Mouse (Mus musculus): ENCODE results near the gene Fut8.

- TF ChIP-seq MAX (IDR thresholded peaks at IDR 0.05; ENCODE audit: low read depth) (no peak), POLR2A (IDR thresholded peaks at IDR 0.05; ENCODE audit: insufficient read length, low read depth) (no peak), REST (IDR thresholded peaks at IDR 0.05; ENCODE audit: insufficient read depth, insufficient read length) (no peak), POLR2AphosphoS2 (IDR thresholded peaks at IDR 0.05; ENCODE audit: insufficient read length, low read depth) (no peak), TCF12 (IDR thresholded peaks at IDR 0.05; ENCODE audit: insufficient read depth, poor library complexity, severe bottlenecking) (no peak), SRF (IDR thresholded peaks at IDR 0.05; ENCODE audit: control insufficient read depth, insufficient read length, low read depth) (no peak), MYOG (IDR thresholded peaks at IDR 0.05; ENCODE audit: control insufficient read depth in 1 of 3, insufficient read depth in 1 of 3, insufficient read length in 2 of 3, low read depth in 2 of 3) (no peak), CEBPB (IDR thresholded peaks at IDR 0.05; ENCODE audit: insufficient read depth, poor library complexity, severe bottlenecking) (0 out of 2 replicates have a peak, but pooled peaks have one; percentile 8), E2F4 (IDR thresholded peaks at IDR 0.05; ENCODE audit: insufficient read depth) (no peak), USF1 (IDR thresholded peaks at IDR 0.05; ENCODE audit: low read depth) (no peak), TCF3 (IDR thresholded peaks at IDR 0.05; ENCODE audit: insufficient read length, low read depth) (no peak), MYOD1 (IDR thresholded peaks at IDR 0.05; ENCODE audit: control insufficient read depth in 1 of 3, insufficient read length in 2 of 3, low read depth in 2 of 3) (no peak)
These were observed 25.9 kb downstream of the Fut8 start for GRCm38 (mm10) chr12:77263816-77264215.

Data from myocyte (in vitro differentiated cells).